Mouse (Mus musculus): Measurements from ENCODE around the gene Tmco4. TPM values are rescaled to one million over a fixed set of nuclear protein-coding genes. Genes with fewer than 3 reads are reported as not detected.

Gene Tmco4
- polyA plus RNA-seq, 1 experiment from 2014 or later = 0.98 TPM

DNA sequence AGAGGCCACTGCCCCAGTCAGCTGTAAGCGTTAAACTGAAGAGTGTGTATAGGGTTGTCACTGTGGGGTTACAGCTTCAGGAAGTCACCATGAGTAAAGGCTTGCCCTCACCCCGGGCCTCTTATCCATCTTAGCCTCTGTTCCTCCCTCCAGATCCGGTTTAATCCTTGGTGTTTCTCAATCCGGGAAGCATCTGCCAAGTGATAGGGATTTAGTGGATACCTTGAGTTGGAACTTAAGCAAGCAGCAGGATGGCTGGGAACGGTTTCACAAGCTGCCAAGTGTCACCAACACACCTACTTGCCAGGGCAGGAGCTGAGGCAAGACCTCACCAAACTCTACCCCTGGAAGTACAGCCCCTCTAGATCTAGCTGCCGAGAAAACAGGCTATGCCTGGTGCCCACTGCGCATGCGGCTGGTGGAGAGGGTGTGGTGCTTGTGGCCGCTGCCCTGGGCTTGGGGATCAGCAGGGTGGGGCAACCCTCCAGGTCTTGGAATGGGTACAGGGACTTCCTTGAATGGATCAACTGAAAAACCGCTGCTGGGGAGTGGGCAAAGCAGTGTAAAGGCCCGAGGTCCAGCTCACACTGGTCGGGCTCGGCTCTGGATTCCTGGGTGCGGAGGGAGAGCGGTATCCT lies 117.7 kb downstream of the Tmco4 start:
- Histone ChIP-seq H3K27me3 (replicated peaks) (peaks cover 55% of the 10 kb centered on the region), H3K27ac (no peak overlapping the region), H3K4me2 (replicated peaks) (peak overlapping the region; percentile 86)

GRCm38 (mm10) chr4:139091066-139091465 lies 118.4 kb downstream of the Tmco4 start:
- Histone ChIP-seq H3K36me3 (no peaks in the 10 kb centered on the region), H3K4me2 (replicated peaks) (peak overlapping the region; percentile 86), H3K27me3 (replicated peaks) (peaks cover 55% of the 10 kb centered on the region), H3K9me3 (peaks cover 8% of the 10 kb centered on the region; the same call in 1 of the 2 replicates), H3K4me3 (0 out of 2 replicates have a peak overlapping the region, but pooled peaks have one; percentile 59), H3K9ac (peak overlapping the region; percentile 26; the same call in 1 of the 2 replicates), H3K4me1 (peaks cover 15% of the 10 kb centered on the region), H3K27ac (no peak overlapping the region; the same call in 1 of the 2 replicates)
- WGBS = 28% methylated on average over 7 of the region's 7 CpGs
- ATAC-seq (ENCODE audit: low FRiP score, low read depth) = 0 out of 2 replicates have a peak, but pooled peaks have one; percentile 8

More for the DNA sequence above, 117.7 kb downstream of the Tmco4 start:
- peaks cover 15% of the 10 kb centered on the region for H3K4me1 ChIP-seq
- H3K9ac ChIP-seq = peak overlapping the region; percentile 26; the same call in 1 of the 2 replicates
- ATAC-seq (ENCODE audit: low FRiP score, low read depth) = no peak
- WGBS = 69% methylated on average over 15 of the region's 15 CpGs
- peaks cover 8% of the 10 kb centered on the region; the same call in 1 of the 2 replicates for H3K9me3 ChIP-seq
- 0 out of 2 replicates have a peak overlapping the region, but pooled peaks have one; percentile 59 for H3K4me3 ChIP-seq
- no peaks in the 10 kb centered on the region for H3K36me3 ChIP-seq

GRCm38 (mm10) chr4:139091478-139092355 lies 119.0 kb downstream of the Tmco4 start:
- peak overlapping the region; percentile 86 for H3K4me2 ChIP-seq (replicated peaks)
- ATAC-seq (ENCODE audit: low FRiP score, low read depth) = peak; percentile 73
- H3K36me3 ChIP-seq = no peaks in the 10 kb centered on the region
- WGBS = 2% methylated on average over 28 of the region's 28 CpGs
- H3K4me1 ChIP-seq = peaks cover 15% of the 10 kb centered on the region
- H3K27ac ChIP-seq = peak overlapping the region; percentile 37; the same call in 1 of the 2 replicates
- peaks cover 55% of the 10 kb centered on the region for H3K27me3 ChIP-seq (replicated peaks)
- peak overlapping the region; percentile 79 for H3K9ac ChIP-seq
- H3K9me3 ChIP-seq = peaks cover 8% of the 10 kb centered on the region; the same call in 1 of the 2 replicates
- peak overlapping the region; percentile 59 for H3K4me3 ChIP-seq

DNA sequence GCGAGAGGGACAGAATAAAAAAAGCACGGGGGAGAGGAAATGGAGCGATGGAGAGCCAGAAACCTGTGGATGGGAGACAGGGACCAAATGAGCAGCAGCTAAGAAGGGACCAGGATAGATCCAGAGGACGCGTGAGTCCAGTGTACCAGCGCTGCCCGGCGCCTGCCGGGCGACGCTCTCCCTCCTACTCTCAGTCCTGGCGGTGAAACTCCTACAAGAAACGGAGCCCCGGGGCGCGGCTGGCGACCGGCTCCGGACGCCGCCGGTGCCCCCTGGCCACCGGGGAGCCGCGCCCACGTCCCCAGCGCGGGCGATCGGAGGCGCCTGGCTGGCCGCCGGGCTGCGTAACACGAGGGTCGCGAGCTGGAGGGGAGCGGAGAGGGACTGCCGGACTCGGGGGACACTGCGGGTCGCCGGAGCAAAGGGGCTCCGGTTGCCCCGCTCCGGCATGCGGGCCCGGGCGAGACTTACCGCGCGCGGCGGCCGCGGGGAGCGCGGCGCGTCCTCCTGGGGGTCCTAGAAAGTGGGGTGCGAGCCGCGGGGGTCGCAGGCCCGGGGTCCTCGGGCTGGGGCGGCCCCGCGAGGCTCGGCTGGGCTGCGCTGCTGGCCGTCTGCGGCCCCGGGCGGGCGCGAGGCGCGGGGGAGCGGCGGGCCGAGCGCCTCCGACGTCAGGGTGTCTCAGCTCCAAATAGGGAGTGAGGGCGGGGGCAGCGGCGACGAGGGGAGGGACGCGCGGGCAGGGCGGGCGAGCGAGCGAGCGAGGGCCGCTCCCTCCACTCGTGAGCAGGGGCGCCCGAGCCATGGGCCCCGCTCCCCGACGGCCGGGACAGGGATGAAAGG lies 119.9 kb downstream of the Tmco4 start, which contains the start of gene Nbl1:
Gene Nbl1 (minus strand): TSS at position 638 of the 840 bp plus-strand sequence.
- Histone ChIP-seq H3K27ac (peak within 1 kb of the TSS; percentile 37; the same call in 1 of the 2 replicates), H3K4me1 (peaks cover 15% of the 10 kb centered on the region), H3K36me3 (no peaks in the 10 kb centered on the region), H3K27me3 (replicated peaks) (peaks cover 55% of the 10 kb centered on the region), H3K9ac (peak within 1 kb of the TSS; percentile 79), H3K4me3 (peak within 1 kb of the TSS; percentile 59), H3K9me3 (peaks cover 8% of the 10 kb centered on the region; the same call in 1 of the 2 replicates), H3K4me2 (replicated peaks) (peak within 1 kb of the TSS; percentile 86)
- WGBS = under 1% methylated on average over 93 of the region's 105 CpGs
- ATAC-seq (ENCODE audit: low FRiP score, low read depth) = no peak

- H3K9ac ChIP-seq = peak overlapping the region; percentile 79
- no peak overlapping the region for H3K27ac ChIP-seq
- peaks cover 15% of the 10 kb centered on the region for H3K4me1 ChIP-seq
- peaks cover 55% of the 10 kb centered on the region for H3K27me3 ChIP-seq (replicated peaks)
- no peak for ATAC-seq (ENCODE audit: low FRiP score, low read depth)
- H3K36me3 ChIP-seq = no peaks in the 10 kb centered on the region
- H3K4me3 ChIP-seq = peak overlapping the region; percentile 59
- peak overlapping the region; percentile 86 for H3K4me2 ChIP-seq (replicated peaks)
- peaks cover 8% of the 10 kb centered on the region; the same call in 1 of the 2 replicates for H3K9me3 ChIP-seq
- 23% methylated on average over 13 of the region's 13 CpGs for WGBS
These were observed 120.5 kb downstream of the Tmco4 start for GRCm38 (mm10) chr4:139093196-139093530.

- Histone ChIP-seq H3K27me3 (replicated peaks) (peaks cover 43% of the 10 kb centered on the region), H3K4me1 (peaks cover 13% of the 10 kb centered on the region), H3K9ac (no peak overlapping the region), H3K4me3 (no peak overlapping the region), H3K9me3 (peaks cover 8% of the 10 kb centered on the region; the same call in 1 of the 2 replicates), H3K36me3 (no peaks in the 10 kb centered on the region), H3K4me2 (replicated peaks) (no peak overlapping the region), H3K27ac (no peak overlapping the region)
- WGBS = 53% methylated on average over 1 of the region's 1 CpGs
- ATAC-seq (ENCODE audit: low FRiP score, low read depth) = no peak
These were observed 122.7 kb downstream of the Tmco4 start for GRCm38 (mm10) chr4:139095406-139095805.

DNA sequence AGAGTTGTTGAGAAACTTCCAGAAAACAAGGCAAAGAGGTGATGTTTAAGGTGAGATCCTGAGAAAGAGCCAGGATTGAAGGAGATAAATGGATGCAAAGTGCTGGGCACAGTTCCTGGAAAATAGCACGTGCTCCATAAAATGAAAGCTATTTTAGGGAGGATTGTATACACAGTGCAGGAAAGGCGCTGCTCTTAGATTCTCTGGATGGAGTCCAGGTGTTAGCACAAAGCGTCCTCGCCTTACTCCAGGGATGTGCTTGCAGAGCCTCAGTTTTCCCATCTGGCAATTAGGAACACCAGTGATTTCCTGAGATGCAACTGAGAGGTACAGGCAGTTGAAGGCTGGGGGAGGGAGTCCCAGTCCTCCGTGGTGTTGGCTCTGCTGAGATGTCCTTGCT lies 123.5 kb downstream of the Tmco4 start:
- H3K4me2 ChIP-seq (replicated peaks) = no peak overlapping the region
- H3K9ac ChIP-seq = no peak overlapping the region
- H3K9me3 ChIP-seq = peaks cover 8% of the 10 kb centered on the region; the same call in 1 of the 2 replicates
- no peak overlapping the region for H3K4me3 ChIP-seq
- H3K27ac ChIP-seq = no peak overlapping the region
- no peaks in the 10 kb centered on the region for H3K36me3 ChIP-seq
- WGBS = 82% methylated on average over 5 of the region's 5 CpGs
- H3K27me3 ChIP-seq (replicated peaks) = peaks cover 35% of the 10 kb centered on the region
- ATAC-seq (ENCODE audit: low FRiP score, low read depth) = no peak
- H3K4me1 ChIP-seq = peaks cover 6% of the 10 kb centered on the region

- Histone ChIP-seq H3K27me3 (replicated peaks) (no peaks in the 10 kb centered on the region), H3K4me3 (no peak overlapping the region), H3K4me2 (replicated peaks) (no peak overlapping the region), H3K4me1 (peaks cover 12% of the 10 kb centered on the region), H3K27ac (no peak overlapping the region), H3K9me3 (peaks cover under 1% of the 10 kb centered on the region; the same call in 1 of the 2 replicates), H3K9ac (no peak overlapping the region), H3K36me3 (peaks cover 24% of the 10 kb centered on the region)
- no peak for ATAC-seq (ENCODE audit: low FRiP score, low read depth)
- WGBS = 87% methylated on average over 8 of the region's 8 CpGs
These were observed 127.6 kb downstream of the Tmco4 start for GRCm38 (mm10) chr4:139100326-139100725.

DNA sequence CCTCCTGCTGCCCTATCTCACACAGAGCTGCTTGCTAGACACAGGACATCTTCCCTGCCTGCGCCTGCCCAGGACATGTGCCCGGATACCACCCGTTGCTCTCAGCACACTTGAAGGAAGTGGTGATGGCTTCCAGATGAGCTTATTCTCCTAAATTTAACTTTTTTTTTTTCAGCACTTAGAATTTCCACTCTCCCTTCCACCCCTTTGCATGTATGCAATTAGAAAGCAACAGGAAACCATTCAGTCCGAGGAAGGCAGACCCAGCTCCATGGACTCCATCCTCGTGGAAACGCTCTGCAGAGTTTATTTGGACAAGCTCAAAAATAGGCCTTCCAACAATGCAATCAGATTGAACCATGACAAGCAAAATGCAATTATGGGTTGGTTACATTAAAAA lies 128.9 kb downstream of the Tmco4 start:
- Histone ChIP-seq H3K27ac (no peak overlapping the region), H3K4me1 (peaks cover 15% of the 10 kb centered on the region), H3K9me3 (no peaks in the 10 kb centered on the region), H3K4me3 (no peak overlapping the region), H3K9ac (no peak overlapping the region), H3K4me2 (replicated peaks) (no peak overlapping the region), H3K27me3 (replicated peaks) (no peaks in the 10 kb centered on the region), H3K36me3 (peaks cover 24% of the 10 kb centered on the region)
- WGBS = 75% methylated on average over 6 of the region's 6 CpGs
- no peak for ATAC-seq (ENCODE audit: low FRiP score, low read depth)

- no peak overlapping the region for H3K9ac ChIP-seq
- no peak overlapping the region for H3K27ac ChIP-seq
- H3K4me3 ChIP-seq = no peak overlapping the region
- H3K9me3 ChIP-seq = no peaks in the 10 kb centered on the region
- no peak overlapping the region for H3K4me2 ChIP-seq (replicated peaks)
- WGBS = 96% methylated on average over 1 of the region's 1 CpGs
- H3K27me3 ChIP-seq (replicated peaks) = no peaks in the 10 kb centered on the region
- peaks cover 24% of the 10 kb centered on the region for H3K36me3 ChIP-seq
- no peak for ATAC-seq (ENCODE audit: low FRiP score, low read depth)
- H3K4me1 ChIP-seq = peaks cover 15% of the 10 kb centered on the region
These were observed 132.8 kb downstream of the Tmco4 start for GRCm38 (mm10) chr4:139105453-139105852.
